Mouse (Mus musculus) brain, embryonic 14.5 days (tissue): ENCODE results near the gene B3gnt8.

Experiments used
- CTCF ChIP-seq: fragments of 200-500 bp; IDR thresholded peaks from 2 replicates; pipeline ENCODE4 v1.5.1; 2012; ENCODE audit warnings: inconsistent platforms, mild to moderate bottlenecking, moderate library complexity, borderline replicate concordance; ENCODE audit not compliant: insufficient read depth, insufficient read length; ENCODE audit errors: extremely low read depth
- POLR2A ChIP-seq: fragments of 200-500 bp; IDR thresholded peaks from 2 replicates; pipeline ENCODE4 v1.6.1; 2012; ENCODE audit warnings: mild to moderate bottlenecking, inconsistent platforms, borderline replicate concordance; ENCODE audit not compliant: poor library complexity, insufficient read depth, insufficient read length, severe bottlenecking; ENCODE audit errors: extremely low read depth

GRCm38 (mm10) chr7:25669631-25670030 lies 43.2 kb downstream of the B3gnt8 start:
- no peak for TF ChIP-seq CTCF
- TF ChIP-seq POLR2A = no peak
